Mouse (Mus musculus) hindbrain, embryonic 10.5 days (tissue): ENCODE results near the gene Fes. TPM values are rescaled to one million over a fixed set of nuclear protein-coding genes. Genes with fewer than 3 reads are reported as not detected.
A peak's percentile ranks its signal among the peaks of the same experiment; 100 is the strongest.

Experiments
- DNase-seq: peaks from one replicate; pipeline ENCODE4 v3.0.0-alpha.2; 2017; ENCODE audit warnings: low spot score
- H3K27ac ChIP-seq: fragments of 300-500 bp; sonication (generic); 2 replicates; pipeline ENCODE4 v1.5.1; 2016; ENCODE audit warnings: mild to moderate bottlenecking, moderate library complexity
- H3K27me3 ChIP-seq: fragments of 300-500 bp; sonication (generic); 2 replicates; pipeline ENCODE4 v1.6.1; 2016; ENCODE audit warnings: mild to moderate bottlenecking; ENCODE audit not compliant: poor library complexity, insufficient read depth, severe bottlenecking
- H3K36me3 ChIP-seq: fragments of 300-500 bp; sonication (generic); 2 replicates; pipeline ENCODE4 v1.6.1; 2016; ENCODE audit warnings: mild to moderate bottlenecking, moderate library complexity
- H3K4me1 ChIP-seq: fragments of 300-500 bp; sonication (generic); replicated peaks from 2 replicates; pipeline ENCODE4 v1.6.1; 2016; ENCODE audit warnings: mild to moderate bottlenecking
- H3K4me3 ChIP-seq: fragments of 300-500 bp; sonication (generic); 2 replicates; pipeline ENCODE4 v1.5.1; 2016; ENCODE audit warnings: mild to moderate bottlenecking, moderate library complexity
- H3K9me3 ChIP-seq: fragments of 300-500 bp; sonication (generic); 2 replicates; pipeline ENCODE4 v1.6.1; 2016; ENCODE audit warnings: mild to moderate bottlenecking, moderate library complexity
- WGBS: fragments of 180-500 bp; shearing (Covaris S2); methylation state at CpG from one replicate; pipeline ENCODE4 v1.1.7; 2016; 5-methylcytosine and 5-hydroxymethylcytosine counted together
- polyA plus RNA-seq: library from polyadenylated mRNA; unstranded; fragments of >200 nt; fragmentation: Nextera tagmentation; extraction: Ambion mirVana; gene quantifications from 2 replicates; pipeline ENCODE4 v1.2.1, GENCODE M21; 2016

The Fes gene
- polyA plus RNA-seq, result 10.4 and 11.6 TPM in 2 replicates

- peak; percentile 58 for DNase-seq
- WGBS, result 6% methylated on average over 33 of the region's 33 CpGs
- H3K27ac ChIP-seq, result peak within 1 kb of the TSS; percentile 89
These were observed at the start of gene Fes for GRCm38 (mm10) chr7:80387633-80388543. TSS of gene Fes (minus strand) at chr7:80387946.

GRCm38 (mm10) chr7:80436571-80436970, 48.8 kb upstream of the Fes start:
- peaks cover 17% of the 10 kb centered on the region for H3K4me1 ChIP-seq
- no peaks in the 10 kb centered on the region for H3K36me3 ChIP-seq
- H3K27ac ChIP-seq, result no peak overlapping the region
- H3K9me3 ChIP-seq, result no peaks in the 10 kb centered on the region
- 92% methylated on average over 7 of the region's 7 CpGs for WGBS
- DNase-seq, result no peak
- peaks cover 13% of the 10 kb centered on the region for H3K27me3 ChIP-seq
- H3K4me3 ChIP-seq, result no peak overlapping the region

More at GRCm38 (mm10) chr7:80387633-80388543, at the start of gene Fes:
- Histone ChIP-seq H3K4me1 (peaks cover 29% of the 10 kb centered on the region), H3K27me3 (peaks cover 23% of the 10 kb centered on the region), H3K4me3 (peak within 1 kb of the TSS; percentile 49), H3K36me3 (peaks cover 42% of the 10 kb centered on the region), H3K9me3 (no peaks in the 10 kb centered on the region)

GRCm38 (mm10) chr7:80435594-80435993, 47.8 kb upstream of the Fes start:
- H3K9me3 ChIP-seq, result no peaks in the 10 kb centered on the region
- H3K4me1 ChIP-seq, result peaks cover 14% of the 10 kb centered on the region
- 89% methylated on average over 3 of the region's 3 CpGs for WGBS
- no peak overlapping the region for H3K27ac ChIP-seq
- H3K36me3 ChIP-seq, result no peaks in the 10 kb centered on the region
- no peak for DNase-seq
- H3K27me3 ChIP-seq, result peaks cover 5% of the 10 kb centered on the region
- no peak overlapping the region for H3K4me3 ChIP-seq

GRCm38 (mm10) chr7:80429661-80430060, 41.9 kb upstream of the Fes start:
- Histone ChIP-seq H3K27me3 (no peaks in the 10 kb centered on the region), H3K27ac (no peak overlapping the region), H3K36me3 (no peaks in the 10 kb centered on the region), H3K4me1 (no peaks in the 10 kb centered on the region), H3K4me3 (no peak overlapping the region), H3K9me3 (no peaks in the 10 kb centered on the region)
- no peak for DNase-seq
- 90% methylated on average over 12 of the region's 12 CpGs for WGBS

- no peak overlapping the region for H3K27ac ChIP-seq
These were observed 40.0 kb upstream of the Fes start for GRCm38 (mm10) chr7:80427730-80428129.

GRCm38 (mm10) chr7:80426363-80426762, 38.6 kb upstream of the Fes start:
- no peak overlapping the region for H3K27ac ChIP-seq
- H3K36me3 ChIP-seq, result no peaks in the 10 kb centered on the region
- H3K4me1 ChIP-seq, result peaks cover 5% of the 10 kb centered on the region; the same call in 1 of the 2 replicates
- 73% methylated on average over 7 of the region's 7 CpGs for WGBS
- no peak for DNase-seq
- H3K27me3 ChIP-seq, result no peaks in the 10 kb centered on the region
- no peak overlapping the region for H3K4me3 ChIP-seq
- H3K9me3 ChIP-seq, result no peaks in the 10 kb centered on the region

More at GRCm38 (mm10) chr7:80427730-80428129, 40.0 kb upstream of the Fes start:
- Histone ChIP-seq H3K27me3 (no peaks in the 10 kb centered on the region), H3K9me3 (no peaks in the 10 kb centered on the region), H3K4me1 (peaks cover 5% of the 10 kb centered on the region; the same call in 1 of the 2 replicates), H3K36me3 (no peaks in the 10 kb centered on the region), H3K4me3 (no peak overlapping the region)
- WGBS, result 82% methylated on average over 5 of the region's 5 CpGs
- DNase-seq, result no peak

GRCm38 (mm10) chr7:80424722-80425121, 37.0 kb upstream of the Fes start:
- WGBS, result 72% methylated on average over 6 of the region's 6 CpGs
- Histone ChIP-seq H3K4me3 (no peak overlapping the region), H3K36me3 (no peaks in the 10 kb centered on the region), H3K27ac (no peak overlapping the region), H3K27me3 (peaks cover 4% of the 10 kb centered on the region; the same call in 1 of the 2 replicates), H3K9me3 (no peaks in the 10 kb centered on the region), H3K4me1 (peaks cover 5% of the 10 kb centered on the region; the same call in 1 of the 2 replicates)
- DNase-seq, result no peak

GRCm38 (mm10) chr7:80422759-80423480, 35.2 kb upstream of the Fes start:
- DNase-seq, result no peak
- H3K36me3 ChIP-seq, result no peaks in the 10 kb centered on the region
- WGBS, result 30% methylated on average over 20 of the region's 20 CpGs
- no peak overlapping the region for H3K4me3 ChIP-seq
- H3K27me3 ChIP-seq, result peaks cover 4% of the 10 kb centered on the region; the same call in 1 of the 2 replicates
- peaks cover 5% of the 10 kb centered on the region; the same call in 1 of the 2 replicates for H3K4me1 ChIP-seq
- no peaks in the 10 kb centered on the region for H3K9me3 ChIP-seq
- H3K27ac ChIP-seq, result no peak overlapping the region

- DNase-seq, result no peak
- Histone ChIP-seq H3K27ac (no peak overlapping the region), H3K4me3 (no peak overlapping the region), H3K9me3 (no peaks in the 10 kb centered on the region), H3K27me3 (peaks cover 4% of the 10 kb centered on the region; the same call in 1 of the 2 replicates), H3K36me3 (no peaks in the 10 kb centered on the region), H3K4me1 (peaks cover 5% of the 10 kb centered on the region; the same call in 1 of the 2 replicates)
- 91% methylated on average over 6 of the region's 6 CpGs for WGBS
These were observed 33.8 kb upstream of the Fes start for GRCm38 (mm10) chr7:80421576-80421975.

GRCm38 (mm10) chr7:80420586-80420985, 32.8 kb upstream of the Fes start:
- H3K36me3 ChIP-seq, result no peaks in the 10 kb centered on the region
- no peak for DNase-seq
- no peak overlapping the region for H3K4me3 ChIP-seq
- H3K4me1 ChIP-seq, result peaks cover 5% of the 10 kb centered on the region; the same call in 1 of the 2 replicates
- peaks cover 4% of the 10 kb centered on the region; the same call in 1 of the 2 replicates for H3K27me3 ChIP-seq
- WGBS, result 78% methylated on average over 4 of the region's 4 CpGs
- H3K27ac ChIP-seq, result no peak overlapping the region
- H3K9me3 ChIP-seq, result no peaks in the 10 kb centered on the region

- Histone ChIP-seq H3K27me3 (peaks cover 4% of the 10 kb centered on the region; the same call in 1 of the 2 replicates), H3K9me3 (no peaks in the 10 kb centered on the region), H3K27ac (no peak overlapping the region), H3K36me3 (no peaks in the 10 kb centered on the region), H3K4me3 (no peak overlapping the region), H3K4me1 (peaks cover 5% of the 10 kb centered on the region; the same call in 1 of the 2 replicates)
- no peak for DNase-seq
- WGBS, result 74% methylated on average over 3 of the region's 3 CpGs
These were observed 31.5 kb upstream of the Fes start for GRCm38 (mm10) chr7:80419278-80419677.

- 80% methylated on average over 3 of the region's 3 CpGs for WGBS
- Histone ChIP-seq H3K4me1 (peaks cover 3% of the 10 kb centered on the region; the same call in 1 of the 2 replicates), H3K4me3 (no peak overlapping the region), H3K27ac (no peak overlapping the region), H3K27me3 (peaks cover 4% of the 10 kb centered on the region; the same call in 1 of the 2 replicates), H3K36me3 (no peaks in the 10 kb centered on the region), H3K9me3 (no peaks in the 10 kb centered on the region)
- DNase-seq, result no peak
These were observed 30.3 kb upstream of the Fes start for GRCm38 (mm10) chr7:80418036-80418435.
